Mouse (Mus musculus) midbrain, embryonic 16.5 days (tissue): Measurements from ENCODE around the gene Rapgef1. TPM values are rescaled to one million over a fixed set of nuclear protein-coding genes. Genes with fewer than 3 reads are reported as not detected.

Experiments
- ATAC-seq: fragments of 200-750 bp; cut with Nextera tagmentation; 2 replicates; pipeline ENCODE4 v1.8.0; 2017; ENCODE audit warnings: moderate TSS enrichment
- H3K27ac ChIP-seq: fragments of 300-500 bp; sonication (generic); 2 replicates; pipeline ENCODE4 v1.5.1; 2014; ENCODE audit warnings: mild to moderate bottlenecking, low read length, mixed read lengths
- H3K27me3 ChIP-seq: fragments of 300-500 bp; sonication (generic); 2 replicates; pipeline ENCODE4 v1.6.1; 2014; ENCODE audit warnings: low read depth, low read length, mixed read lengths; ENCODE audit not compliant: control insufficient read depth, insufficient read depth
- H3K36me3 ChIP-seq: fragments of 300-500 bp; sonication (generic); 2 replicates; pipeline ENCODE4 v1.6.1; 2014; ENCODE audit warnings: mild to moderate bottlenecking, low read length, moderate library complexity, mixed read lengths; ENCODE audit not compliant: control insufficient read depth, insufficient read depth
- H3K4me1 ChIP-seq: fragments of 300-500 bp; sonication (generic); 2 replicates; pipeline ENCODE4 v1.6.1; 2014; ENCODE audit warnings: mild to moderate bottlenecking, low read length, mixed read lengths; ENCODE audit not compliant: control insufficient read depth, insufficient read depth
- H3K4me2 ChIP-seq: fragments of 300-500 bp; sonication (generic); 2 replicates; pipeline ENCODE4 v1.6.1; 2014; ENCODE audit warnings: mild to moderate bottlenecking, low read length, mixed read lengths
- H3K4me3 ChIP-seq: fragments of 300-500 bp; sonication (generic); 2 replicates; pipeline ENCODE4 v1.5.1; 2014; ENCODE audit warnings: low read depth, mild to moderate bottlenecking, low read length, moderate library complexity, mixed read lengths
- H3K9ac ChIP-seq: fragments of 300-500 bp; sonication (generic); 2 replicates; pipeline ENCODE4 v1.6.1; 2014; ENCODE audit warnings: low read depth, low read length, mixed read lengths
- H3K9me3 ChIP-seq: fragments of 300-500 bp; sonication (generic); replicated peaks from 2 replicates; pipeline ENCODE4 v1.6.1; 2014; ENCODE audit warnings: mild to moderate bottlenecking, low read length, mixed read lengths; ENCODE audit not compliant: control insufficient read depth, poor library complexity, severe bottlenecking
- WGBS: fragments of 180-500 bp; shearing (Covaris S2); extraction: QIAGEN DNeasy Blood & Tissue Kit; methylation state at CpG from one replicate; pipeline ENCODE4 v1.1.7; 2014; 5-methylcytosine and 5-hydroxymethylcytosine counted together
- polyA plus RNA-seq: library from polyadenylated mRNA; unstranded; fragments of >200 nt; fragmentation: Nextera tagmentation; extraction: Ambion mirVana; gene quantifications from 2 replicates; pipeline ENCODE4 v1.2.1, GENCODE M21; 2015

Rapgef1 gene
- polyA plus RNA-seq, 1 experiment from 2014 or later, result 18.1 TPM

- Histone ChIP-seq H3K4me2 (no peak overlapping the region), H3K9me3 (no peaks in the 10 kb centered on the region), H3K4me3 (no peak overlapping the region), H3K27ac (no peak overlapping the region), H3K27me3 (no peaks in the 10 kb centered on the region), H3K9ac (no peak overlapping the region), H3K4me1 (no peaks in the 10 kb centered on the region; the same call in 1 of the 2 replicates), H3K36me3 (no peaks in the 10 kb centered on the region)
- no peak for ATAC-seq
- 92% methylated on average over 7 of the region's 7 CpGs for WGBS
These were observed 63.9 kb downstream of the Rapgef1 start for GRCm38 (mm10) chr2:29683261-29683999.

GRCm38 (mm10) chr2:29684498-29684897 lies 65.0 kb downstream of the Rapgef1 start:
- no peak overlapping the region for H3K4me2 ChIP-seq
- no peak overlapping the region for H3K4me3 ChIP-seq
- no peaks in the 10 kb centered on the region for H3K9me3 ChIP-seq
- 0 out of 2 replicates have a peak, but pooled peaks cover 3% of the 10 kb centered on the region for H3K36me3 ChIP-seq
- H3K9ac ChIP-seq, result no peak overlapping the region
- no peaks in the 10 kb centered on the region for H3K27me3 ChIP-seq
- ATAC-seq, result no peak
- 37% methylated on average over 2 of the region's 2 CpGs for WGBS
- H3K4me1 ChIP-seq, result no peaks in the 10 kb centered on the region; the same call in 1 of the 2 replicates
- no peak overlapping the region for H3K27ac ChIP-seq

GRCm38 (mm10) chr2:29689014-29689413 lies 69.5 kb downstream of the Rapgef1 start:
- no peak overlapping the region for H3K27ac ChIP-seq
- no peak overlapping the region for H3K4me2 ChIP-seq
- H3K4me3 ChIP-seq, result no peak overlapping the region
- WGBS, result 95% methylated on average over 7 of the region's 7 CpGs
- H3K9ac ChIP-seq, result no peak overlapping the region
- H3K4me1 ChIP-seq, result no peaks in the 10 kb centered on the region; the same call in 1 of the 2 replicates
- H3K36me3 ChIP-seq, result peaks cover 18% of the 10 kb centered on the region
- H3K27me3 ChIP-seq, result no peaks in the 10 kb centered on the region
- H3K9me3 ChIP-seq, result no peaks in the 10 kb centered on the region
- no peak for ATAC-seq

GRCm38 (mm10) chr2:29689495-29689894 lies 70.0 kb downstream of the Rapgef1 start:
- no peak overlapping the region for H3K27ac ChIP-seq
- WGBS, result 84% methylated on average over 2 of the region's 2 CpGs
- no peak overlapping the region for H3K4me3 ChIP-seq
- no peaks in the 10 kb centered on the region for H3K9me3 ChIP-seq
- ATAC-seq, result no peak
- no peak overlapping the region for H3K4me2 ChIP-seq
- no peak overlapping the region for H3K9ac ChIP-seq
- no peaks in the 10 kb centered on the region for H3K27me3 ChIP-seq
- H3K36me3 ChIP-seq, result peaks cover 18% of the 10 kb centered on the region
- no peaks in the 10 kb centered on the region; the same call in 1 of the 2 replicates for H3K4me1 ChIP-seq

GRCm38 (mm10) chr2:29691068-29691467 lies 71.5 kb downstream of the Rapgef1 start:
- Histone ChIP-seq H3K9me3 (no peaks in the 10 kb centered on the region), H3K9ac (no peak overlapping the region), H3K4me1 (no peaks in the 10 kb centered on the region), H3K27me3 (no peaks in the 10 kb centered on the region), H3K36me3 (peaks cover 20% of the 10 kb centered on the region), H3K4me2 (no peak overlapping the region), H3K4me3 (no peak overlapping the region), H3K27ac (no peak overlapping the region)
- no peak for ATAC-seq
- WGBS, result 89% methylated on average over 5 of the region's 5 CpGs

- peaks cover 22% of the 10 kb centered on the region for H3K36me3 ChIP-seq
- ATAC-seq, result no peak
- no peak overlapping the region for H3K4me2 ChIP-seq
- H3K9ac ChIP-seq, result no peak overlapping the region
- no peaks in the 10 kb centered on the region for H3K27me3 ChIP-seq
- WGBS, result 72% methylated on average over 6 of the region's 6 CpGs
- no peaks in the 10 kb centered on the region for H3K9me3 ChIP-seq
- H3K4me1 ChIP-seq, result no peaks in the 10 kb centered on the region
- no peak overlapping the region for H3K4me3 ChIP-seq
- H3K27ac ChIP-seq, result no peak overlapping the region
These were observed 72.0 kb downstream of the Rapgef1 start for GRCm38 (mm10) chr2:29691507-29691906.

GRCm38 (mm10) chr2:29692192-29692591 lies 72.7 kb downstream of the Rapgef1 start:
- ATAC-seq, result no peak
- Histone ChIP-seq H3K36me3 (peaks cover 22% of the 10 kb centered on the region), H3K9ac (no peak overlapping the region), H3K9me3 (no peaks in the 10 kb centered on the region), H3K4me3 (no peak overlapping the region), H3K4me2 (no peak overlapping the region), H3K27ac (no peak overlapping the region), H3K4me1 (no peaks in the 10 kb centered on the region), H3K27me3 (no peaks in the 10 kb centered on the region)
- 94% methylated on average over 2 of the region's 2 CpGs for WGBS

GRCm38 (mm10) chr2:29696207-29696800 lies 76.8 kb downstream of the Rapgef1 start:
- no peak overlapping the region for H3K27ac ChIP-seq
- H3K4me3 ChIP-seq, result no peak overlapping the region
- H3K9ac ChIP-seq, result no peak overlapping the region
- no peaks in the 10 kb centered on the region for H3K4me1 ChIP-seq
- 87% methylated on average over 7 of the region's 7 CpGs for WGBS
- H3K9me3 ChIP-seq, result no peaks in the 10 kb centered on the region
- H3K36me3 ChIP-seq, result peaks cover 24% of the 10 kb centered on the region
- ATAC-seq, result no peak
- H3K27me3 ChIP-seq, result no peaks in the 10 kb centered on the region
- H3K4me2 ChIP-seq, result no peak overlapping the region
